In the genomic region with DNA sequence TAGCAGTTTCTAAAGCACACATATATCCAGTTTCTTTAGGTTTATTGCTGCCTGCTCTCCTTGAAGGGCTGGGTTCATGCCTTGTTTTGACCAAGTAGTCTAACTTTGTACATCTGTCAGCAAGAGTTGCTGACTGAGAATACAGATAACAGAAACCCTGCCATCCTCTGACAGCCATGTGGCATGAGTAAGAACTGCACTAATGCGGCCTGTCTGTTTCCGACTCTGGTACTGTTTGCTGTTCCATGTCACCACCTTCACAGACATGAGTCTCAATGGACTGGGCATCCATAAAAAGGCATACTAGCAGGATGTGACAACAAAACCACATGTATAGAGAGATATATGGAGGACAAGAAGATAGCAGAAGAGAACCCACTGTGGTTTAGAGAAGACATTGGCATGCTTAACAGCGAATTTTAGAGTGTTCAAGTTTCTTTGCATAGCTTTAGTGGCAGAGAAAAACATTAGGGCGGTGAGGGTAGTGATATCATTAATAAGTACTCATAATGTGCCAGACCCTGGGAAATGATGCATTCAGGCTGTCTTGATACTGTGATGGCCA, we compare ENCODE assay signal across 31 mouse cellular contexts. TPM values are rescaled to one million over a fixed set of nuclear protein-coding genes. Genes with fewer than 3 reads are reported as not detected.
DNase-seq lines count a peak whose midpoint lies in the region; ATAC-seq and TF ChIP-seq lines count a peak whose summit lies in the region.
"Had no signal": no experiment of that assay in that cellular context is flagged by ENCODE, and none has a peak within 500 bp of the region (broad histone marks: within the 10 kb centered on the region; RNA-seq: fewer than 3 reads in every experiment).

No protein-coding gene starts in this region.

- intact Hi-C loops in heart, adult 2 months (cut with DNase I) = no loop called here
- intact Hi-C loops in left cerebral cortex, adult 2 months (cut with DNase I) = no loop called here
- intact Hi-C loops in left cerebral cortex, postnatal 4 days (cut with DNase I) = no loop called here

- no peaks in the 10 kb centered on the region for H3K27me3 ChIP-seq in heart, adult 2 months (ENCODE audit: control insufficient read depth, insufficient read depth, low read length)
- no peaks in the 10 kb centered on the region for H3K27me3 ChIP-seq in heart, embryonic 14.5 days (ENCODE audit: control insufficient read depth, insufficient read depth, low read length)
- H3K27me3 ChIP-seq: embryonic facial prominence, embryonic 13.5 days; kidney, embryonic 15.5 days; limb, embryonic 15.5 days; liver, embryonic 13.5 days; midbrain, embryonic 13.5 days; neural tube, embryonic 13.5 days had no signal

- peak overlapping the region; percentile 26 for H3K4me2 ChIP-seq in heart, embryonic 14.5 days (ENCODE audit: low read length)
- H3K4me2 ChIP-seq: embryonic facial prominence, embryonic 13.5 days; hindbrain, embryonic 14.5 days; kidney, embryonic 15.5 days; limb, embryonic 15.5 days; liver, embryonic 13.5 days; midbrain, embryonic 13.5 days; neural tube, embryonic 13.5 days had no signal

- TF ChIP-seq CTCF in heart, adult 2 months (IDR thresholded peaks at IDR 0.05) = peak; percentile 49
- TF ChIP-seq CTCF in left cerebral cortex, adult 2 months (IDR thresholded peaks at IDR 0.05) = peak; percentile 11; the same call in 1 of the 2 replicates

- no peak overlapping the region for H3K9ac ChIP-seq in heart, adult 2 months (ENCODE audit: low read depth, low read length)
- no peak overlapping the region for H3K9ac ChIP-seq in heart, embryonic 14.5 days (ENCODE audit: low read length)
- H3K9ac ChIP-seq: embryonic facial prominence, embryonic 13.5 days; hindbrain, embryonic 14.5 days; kidney, embryonic 15.5 days; limb, embryonic 15.5 days; liver, embryonic 13.5 days; midbrain, embryonic 13.5 days; neural tube, embryonic 13.5 days had no signal

- peak overlapping the region; percentile 42 for H3K27ac ChIP-seq in heart, adult 2 months
- peak overlapping the region; percentile 29 to 64; a peak in 3 of 4 replicates for H3K27ac ChIP-seq in heart, embryonic 14.5 days (replicated peaks in 1 of 2; ENCODE audit: control insufficient read depth in 1 of 2, insufficient read depth in 1 of 2, low read depth in 2 of 2, low read length in 2 of 2)
- H3K27ac ChIP-seq in left cerebral cortex, adult 2 months = no peak overlapping the region
- H3K27ac ChIP-seq: embryonic facial prominence, embryonic 13.5 days; forebrain, embryonic 10.5 days; hindbrain, embryonic 14.5 days; kidney, embryonic 15.5 days; limb, embryonic 10.5 days; limb, embryonic 15.5 days; liver, embryonic 13.5 days; macrophage; midbrain, embryonic 13.5 days; neural tube, embryonic 13.5 days had no signal

- TF ChIP-seq POLR2A in heart, adult 2 months (IDR thresholded peaks at IDR 0.05; ENCODE audit: insufficient read depth, low read depth, low read length) = no peak

- no peak for TF ChIP-seq EP300 in heart, adult 2 months (IDR thresholded peaks at IDR 0.05; ENCODE audit: insufficient read depth, low read depth, low read length)

- no peaks in the 10 kb centered on the region for H3K9me3 ChIP-seq in heart, embryonic 14.5 days (ENCODE audit: control insufficient read depth, low read length)
- H3K9me3 ChIP-seq: embryonic facial prominence, embryonic 13.5 days; forebrain, embryonic 10.5 days; kidney, embryonic 15.5 days; limb, embryonic 10.5 days; limb, embryonic 15.5 days; liver, embryonic 13.5 days; midbrain, embryonic 13.5 days; neural tube, embryonic 13.5 days had no signal

- no peak for DNase-seq in heart, adult 2 months
- DNase-seq in heart, adult 8-10 months (ENCODE audit: low spot score) = no peak
- DNase-seq in heart, adult 9 months (ENCODE audit: low spot score in 2 of 2) = no peak
- no peak for DNase-seq in left cerebral cortex, adult 2 months (ENCODE audit: extremely low spot score in 1 of 2, low spot score in 2 of 2)
- DNase-seq in left cerebral cortex, postnatal 4 days = no peak
- no peak for DNase-seq in right cerebral cortex, postnatal 4 days
- DNase-seq: adrenal gland, adult 2 months; adrenal gland, postnatal 36 days; cerebellum, adult 18-20 months; cerebellum, postnatal 10 days; gastrocnemius, postnatal 36 days; kidney, adult 18-20 months; kidney, postnatal 25 days; liver, embryonic 13.5 days; lung, adult 18-20 months; thymus, adult 2 months; thymus, postnatal 36 days had no signal

- peaks cover 68% of the 10 kb centered on the region for H3K36me3 ChIP-seq in heart, adult 2 months (ENCODE audit: control insufficient read depth, insufficient read depth, low read length)
- peaks cover 15% of the 10 kb centered on the region; the same call in 1 of the 2 replicates for H3K36me3 ChIP-seq in heart, embryonic 14.5 days (ENCODE audit: control insufficient read depth, insufficient read depth, low read length)
- H3K36me3 ChIP-seq: forebrain, embryonic 10.5 days; kidney, embryonic 15.5 days; limb, embryonic 10.5 days; limb, embryonic 15.5 days; liver, embryonic 13.5 days; midbrain, embryonic 13.5 days; neural tube, embryonic 13.5 days had no signal

- H3K4me1 ChIP-seq in heart, adult 2 months (ENCODE audit: control insufficient read depth, insufficient read depth, low read length) = peaks cover 46% of the 10 kb centered on the region
- peaks cover 23 to 66% of the 10 kb centered on the region in 2 experiments for H3K4me1 ChIP-seq in heart, embryonic 14.5 days (ENCODE audit: control insufficient read depth in 2 of 2, insufficient read depth in 2 of 2, low read length in 2 of 2)
- H3K4me1 ChIP-seq: embryonic facial prominence, embryonic 13.5 days; forebrain, embryonic 10.5 days; limb, embryonic 10.5 days; liver, embryonic 13.5 days had no signal

- H3K4me3 ChIP-seq in heart, adult 2 months = no peak overlapping the region; the same call in 1 of the 2 replicates
- no peak overlapping the region for H3K4me3 ChIP-seq in heart, embryonic 14.5 days (ENCODE audit: control insufficient read depth in 1 of 2, insufficient read depth in 1 of 2, low read depth in 1 of 2, low read length in 2 of 2)
- no peak overlapping the region for H3K4me3 ChIP-seq in left cerebral cortex, adult 2 months
- H3K4me3 ChIP-seq: embryonic facial prominence, embryonic 13.5 days; forebrain, embryonic 10.5 days; kidney, embryonic 15.5 days; limb, embryonic 10.5 days; limb, embryonic 15.5 days; liver, embryonic 13.5 days; midbrain, embryonic 13.5 days; neural tube, embryonic 13.5 days had no signal

- ATAC-seq in heart, embryonic 14.5 days (ENCODE audit: insufficient number of reproducible peaks, insufficient read depth, low FRiP score, low read depth) = peak; percentile 36; the same call in 1 of the 2 replicates
- ATAC-seq: activated CD4-positive, CD25-positive, alpha-beta regulatory T cell, adult 4 months; CD4-positive, CD25-positive, alpha-beta regulatory T cell, adult 4 months; forebrain, embryonic 16.5 days; lung, postnatal 0 days; midbrain, embryonic 13.5 days had no signal

- WGBS in heart, adult 2 months = 24% methylated on average over 4 of the region's 4 CpGs
- WGBS in heart, embryonic 14.5 days = 25% methylated on average over 4 of the region's 4 CpGs

- peaks cover 23% of the 10 kb centered on the region for H3K79me2 ChIP-seq in heart, adult 2 months (replicated peaks; ENCODE audit: control insufficient read depth, insufficient read depth, low read length)

RNA-seq across cellular contexts. Expression of a gene that starts 18.4 kb away (rescaled TPM):
- 100 to 1,000 TPM; 509 to 570 TPM for total RNA-seq in heart, adult 2 months (2021)
- 169 and 246 TPM in 2 replicates for polyA plus RNA-seq in heart, adult 2 months (2012; rRNA removed)
- 100 to 1,000 TPM; 542 to 588 (median 572) TPM for total RNA-seq in heart, adult 8-10 months (2022)
- polyA plus RNA-seq in heart, embryonic 14.5 days (2014; fragmentation: Nextera tagmentation; extraction: Ambion mirVana) = 209 and 215 TPM in 2 replicates
- total RNA-seq in left cerebral cortex, adult 2 months (2021) = 100 to 1,000 TPM; 601 to 602 TPM
- total RNA-seq in left cerebral cortex, postnatal 4 days (2021) = 100 to 1,000 TPM; 589 to 608 TPM
